Mouse (Mus musculus) kidney, adult 2 months (tissue): ENCODE measurements around the gene Hes3. TPM values are rescaled to one million over a fixed set of nuclear protein-coding genes. Genes with fewer than 3 reads are reported as not detected.

ENCODE experiments used
- DNase-seq: peaks from one replicate; pipeline ENCODE4 v3.0.0; 2021
- H3K27ac ChIP-seq: fragments of 200-500 bp; 2 replicates; pipeline ENCODE4 v1.5.1; 2012; ENCODE audit warnings: low read depth, low read length, control low read depth, inconsistent platforms; ENCODE audit not compliant: insufficient read depth
- H3K27me3 ChIP-seq: fragments of 200-500 bp; replicated peaks from 2 replicates; pipeline ENCODE4 v1.6.1; 2012; ENCODE audit warnings: mild to moderate bottlenecking, moderate library complexity, low read length, inconsistent platforms; ENCODE audit not compliant: control insufficient read depth, insufficient read depth
- H3K36me3 ChIP-seq: fragments of 200-500 bp; 2 replicates; pipeline ENCODE4 v1.6.1; 2012; ENCODE audit warnings: mild to moderate bottlenecking, moderate library complexity, low read length, inconsistent platforms; ENCODE audit not compliant: control insufficient read depth, insufficient read depth
- H3K4me1 ChIP-seq: fragments of 200-500 bp; 2 replicates; pipeline ENCODE4 v1.6.1; 2011; ENCODE audit warnings: low read length; ENCODE audit not compliant: control insufficient read depth, insufficient read depth
- H3K4me3 ChIP-seq: fragments of 200-500 bp; 2 replicates; pipeline ENCODE4 v1.5.1; 2011; ENCODE audit warnings: mild to moderate bottlenecking, low read depth, low read length, control low read depth; ENCODE audit not compliant: insufficient read depth
- CTCF ChIP-seq: fragments of 200-500 bp; conservative IDR thresholded peaks from 2 replicates; pipeline ENCODE4 v1.5.1; 2011; ENCODE audit warnings: low read depth, mild to moderate bottlenecking, control low read depth, low read length, moderate library complexity, mixed read lengths; ENCODE audit not compliant: insufficient read depth, insufficient read length
- POLR2A ChIP-seq: fragments of 200-500 bp; IDR thresholded peaks from one replicate; pipeline ENCODE4 v1.6.1; 2011; ENCODE audit warnings: low read depth, low read length, control low read depth
- WGBS: fragments of 180-500 bp; shearing (Covaris S2); methylation state at CpG from one replicate; pipeline ENCODE4 v1.1.7; 2018; 5-methylcytosine and 5-hydroxymethylcytosine counted together
- polyA plus RNA-seq: library from polyadenylated mRNA; depleted of rRNA; stranded (reverse); fragments of >200 nt; gene quantifications from 2 replicates; pipeline ENCODE4 v1.2.3, GENCODE M21; 2012

The Hes3 gene
- polyA plus RNA-seq, 1 experiment, result not detected

DNA sequence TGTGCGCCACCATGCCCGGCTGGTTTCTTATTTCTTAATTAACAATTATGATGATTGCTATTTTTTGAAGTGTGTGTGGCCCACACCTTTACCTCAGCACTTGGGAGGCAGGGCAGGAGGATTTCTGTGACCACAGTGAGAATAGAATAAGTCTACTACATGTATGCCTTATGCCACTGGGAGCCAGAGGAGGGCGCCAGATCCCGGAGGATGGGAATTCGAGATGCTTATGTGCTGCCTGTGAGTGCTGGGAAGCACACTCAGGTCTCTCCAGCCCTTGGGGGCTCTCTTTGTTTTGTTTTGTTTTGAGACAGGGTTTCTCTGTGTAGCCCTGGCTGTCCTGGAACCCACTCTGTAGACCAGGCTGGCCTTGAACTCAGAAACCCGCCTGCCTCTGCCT is 37.2 kb upstream of the Hes3 start:
- Histone ChIP-seq H3K27ac (no peak overlapping the region), H3K27me3 (no peaks in the 10 kb centered on the region), H3K36me3 (no peaks in the 10 kb centered on the region; the same call in 1 of the 2 replicates), H3K4me1 (peaks cover 13% of the 10 kb centered on the region), H3K4me3 (no peak overlapping the region)
- peak; percentile 30 for DNase-seq
- WGBS, result 74% methylated on average over 6 of the region's 6 CpGs
- TF ChIP-seq POLR2A, result no peak
- peak; percentile 46 for TF ChIP-seq CTCF

DNA sequence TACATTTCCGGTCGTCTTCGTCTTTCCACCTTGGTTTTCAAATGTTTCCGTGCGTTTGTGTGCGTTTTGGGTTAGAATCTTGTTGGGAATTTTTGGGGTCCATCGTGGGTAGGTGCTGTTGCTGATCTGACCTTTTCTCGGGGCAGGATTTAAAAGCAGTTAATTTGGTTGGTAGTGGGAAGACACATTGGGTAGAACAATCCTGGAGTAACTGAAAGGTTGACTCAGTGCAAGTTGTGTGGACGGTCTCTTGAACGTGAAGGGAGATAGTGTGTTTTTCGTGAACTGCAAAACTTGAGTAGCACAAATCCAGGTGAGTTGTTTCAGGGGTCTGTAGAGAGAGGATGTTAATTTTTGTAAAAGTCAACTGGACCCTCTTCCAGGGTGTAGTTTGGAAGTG is 35.1 kb upstream of the Hes3 start:
- Histone ChIP-seq H3K36me3 (no peaks in the 10 kb centered on the region; the same call in 1 of the 2 replicates), H3K27ac (no peak overlapping the region), H3K27me3 (no peaks in the 10 kb centered on the region), H3K4me1 (peaks cover 13% of the 10 kb centered on the region), H3K4me3 (peak overlapping the region; percentile 80)
- DNase-seq, result no peak
- TF ChIP-seq POLR2A (no peak), CTCF (no peak)
- 3% methylated on average over 11 of the region's 11 CpGs for WGBS

DNA sequence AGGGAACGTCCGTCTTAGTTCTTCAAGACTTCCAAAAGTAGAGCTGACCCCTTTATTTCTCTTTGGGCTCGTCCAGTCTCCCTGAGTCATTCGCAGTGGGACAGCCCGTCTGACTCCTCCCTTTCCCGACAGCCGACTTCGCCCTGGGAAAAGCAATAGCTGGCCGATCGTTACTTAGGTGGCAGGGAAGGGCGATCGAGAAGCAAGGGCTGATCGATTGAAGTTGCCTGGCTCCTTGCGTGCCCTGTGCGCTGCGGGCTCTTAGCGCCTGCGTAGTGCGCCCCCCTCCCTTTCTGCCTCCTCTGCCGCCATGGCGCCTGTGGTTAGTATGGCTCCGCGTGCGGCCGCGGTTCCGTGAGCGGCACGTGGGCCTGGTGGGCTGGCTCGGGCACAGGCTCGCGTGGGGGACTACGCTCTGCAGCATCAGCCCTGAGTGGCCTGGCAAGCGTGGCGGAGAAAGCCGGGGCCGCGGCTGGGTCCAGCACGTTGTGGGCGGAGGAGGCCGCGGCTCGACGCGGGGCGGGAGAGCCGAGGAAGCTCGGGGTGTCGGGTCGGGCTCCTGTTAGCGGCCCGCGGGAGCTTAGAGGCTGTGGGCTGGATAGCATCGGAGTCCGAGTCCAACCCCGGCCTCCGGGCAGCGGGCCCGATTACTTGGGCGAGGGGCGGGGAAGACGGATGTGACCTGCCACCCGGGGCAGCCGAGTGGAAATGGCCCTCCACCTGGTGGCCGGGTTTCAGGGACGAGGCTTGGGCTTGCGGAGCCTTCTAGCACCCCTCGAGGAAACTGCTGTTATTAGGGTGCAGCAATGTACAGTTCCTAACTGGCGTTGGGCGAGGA is 34.3 kb upstream of the Hes3 start, which contains the start of gene Rpl22:
Gene Rpl22 (plus strand): TSS at position 169 of the 838 bp plus-strand sequence.
- Histone ChIP-seq H3K36me3 (no peaks in the 10 kb centered on the region; the same call in 1 of the 2 replicates), H3K27ac (peak within 1 kb of the TSS; percentile 59), H3K4me3 (peak within 1 kb of the TSS; percentile 80), H3K4me1 (peaks cover 13% of the 10 kb centered on the region), H3K27me3 (no peaks in the 10 kb centered on the region)
- DNase-seq, result peak; percentile 98
- TF ChIP-seq CTCF (0 out of 2 replicates have a peak, but pooled peaks have one; percentile 24), POLR2A (no peak)
- under 1% methylated on average over 70 of the region's 70 CpGs for WGBS

DNA sequence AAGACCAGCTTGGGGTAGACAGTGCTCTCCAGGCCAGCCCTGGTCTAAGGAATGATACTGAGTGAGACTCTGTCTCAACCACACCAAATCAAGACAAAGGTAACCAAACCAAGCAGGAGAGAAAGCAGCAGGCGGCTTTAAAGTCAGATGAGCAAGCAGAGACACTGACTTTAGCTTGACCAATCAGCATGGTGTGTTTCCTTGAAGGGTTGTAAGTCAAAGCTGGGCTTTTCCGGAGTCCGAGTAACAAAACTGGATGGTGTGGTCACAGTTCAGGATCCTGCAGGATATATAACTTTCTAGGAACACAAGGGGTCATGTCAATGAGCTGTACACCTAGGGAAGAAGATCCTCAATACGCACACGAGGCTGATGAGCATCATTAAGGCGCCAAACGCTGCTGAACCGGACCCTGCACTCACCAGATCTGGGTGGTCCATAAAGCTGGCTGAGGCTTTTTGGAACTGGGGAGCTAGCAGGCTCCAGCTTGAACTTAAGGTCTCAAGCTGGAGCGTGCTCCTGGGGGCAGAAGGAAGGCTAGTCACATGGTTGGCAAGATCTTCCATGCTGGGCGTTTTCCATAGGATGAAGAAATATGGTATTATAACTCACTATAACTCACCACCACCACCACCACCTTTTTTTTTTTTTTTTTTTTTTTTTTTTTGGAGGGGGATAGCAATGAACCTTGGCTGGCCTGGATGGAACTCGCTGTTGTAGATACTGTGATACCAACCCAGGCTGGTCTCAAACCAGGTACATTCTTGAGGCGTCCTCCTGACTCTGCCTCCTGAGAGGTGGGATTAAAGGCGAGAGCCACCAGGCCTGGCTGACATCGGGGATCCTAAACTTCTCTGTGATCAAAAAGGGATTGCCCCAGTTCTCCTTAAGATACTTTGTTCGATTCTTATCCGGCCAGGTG is 33.4 kb upstream of the Hes3 start:
- WGBS, result 45% methylated on average over 16 of the region's 16 CpGs
- H3K27ac ChIP-seq, result peak overlapping the region; percentile 59
- no peak for DNase-seq
- H3K4me1 ChIP-seq, result peaks cover 13% of the 10 kb centered on the region
- H3K36me3 ChIP-seq, result no peaks in the 10 kb centered on the region; the same call in 1 of the 2 replicates
- TF ChIP-seq POLR2A, result no peak
- TF ChIP-seq CTCF, result no peak
- H3K27me3 ChIP-seq, result no peaks in the 10 kb centered on the region
- peak overlapping the region; percentile 53 for H3K4me3 ChIP-seq

DNA sequence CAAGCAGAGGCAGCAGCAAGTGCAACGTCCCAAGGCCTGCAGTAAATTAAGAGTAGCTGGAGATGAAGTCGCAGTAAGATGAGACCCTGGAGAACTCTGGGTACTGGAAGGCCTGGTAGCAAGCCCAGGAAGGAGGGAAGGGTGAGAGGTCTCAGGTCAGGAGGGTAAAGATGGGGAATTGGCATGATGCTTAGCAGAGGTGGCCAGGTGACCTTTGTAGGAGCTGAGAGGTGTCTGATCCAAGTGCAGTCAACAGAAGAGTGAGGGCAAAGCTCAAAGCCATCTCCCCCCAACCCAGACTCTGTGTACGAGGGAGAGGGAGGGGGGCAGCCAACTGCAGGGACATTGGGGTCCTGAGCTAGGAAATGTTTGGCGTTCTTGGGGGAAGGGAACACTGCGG is 30.0 kb upstream of the Hes3 start:
- Histone ChIP-seq H3K27me3 (no peaks in the 10 kb centered on the region), H3K36me3 (no peaks in the 10 kb centered on the region), H3K4me1 (peaks cover 8% of the 10 kb centered on the region), H3K27ac (no peak overlapping the region), H3K4me3 (no peak overlapping the region)
- no peak for TF ChIP-seq CTCF
- WGBS, result 47% methylated on average over 5 of the region's 5 CpGs
- DNase-seq, result peak; percentile 70

DNA sequence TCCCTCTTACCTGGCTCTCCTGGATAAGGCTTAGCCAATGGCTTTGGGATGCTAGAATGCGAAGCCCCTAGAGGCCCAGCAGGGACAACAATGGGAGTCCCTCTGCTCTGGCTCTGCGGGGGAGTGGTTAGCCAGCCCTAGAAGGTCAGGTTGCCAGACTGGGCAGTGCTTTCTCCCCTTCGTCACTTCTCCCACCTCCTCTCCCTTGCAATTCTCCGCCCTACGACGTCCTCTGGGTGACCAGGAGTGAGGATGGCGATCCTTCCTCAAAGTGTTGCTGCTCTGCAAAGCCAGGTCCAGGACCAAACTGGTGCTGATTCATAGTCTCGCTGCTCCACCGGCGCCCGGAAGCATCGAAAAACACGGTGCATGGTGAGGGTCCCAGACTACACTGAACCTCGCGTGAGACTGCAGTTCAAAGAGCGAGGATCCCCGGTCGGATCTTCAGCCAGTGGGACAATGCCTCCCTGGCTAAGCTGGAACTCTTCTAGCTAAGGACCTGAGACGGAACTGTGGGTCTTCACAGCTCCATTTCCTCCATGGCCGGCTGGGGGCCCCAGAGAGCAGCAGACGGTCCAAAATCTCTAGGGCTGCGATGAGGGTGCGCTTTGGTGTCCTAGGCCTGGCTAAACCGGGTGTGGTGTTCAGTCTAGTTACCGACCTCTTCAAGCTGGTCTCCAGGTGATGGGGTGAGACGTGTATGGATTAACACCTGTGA is 27.2 kb upstream of the Hes3 start, which contains the start of gene Rnf207:
Gene Rnf207 (minus strand): TSS at position 477 of the 718 bp plus-strand sequence.
- no peak for TF ChIP-seq POLR2A
- TF ChIP-seq CTCF, result peak; percentile 56
- H3K4me1 ChIP-seq, result peaks cover 2% of the 10 kb centered on the region
- peak; percentile 68 for DNase-seq
- H3K4me3 ChIP-seq, result peak within 1 kb of the TSS; percentile 26; the same call in 1 of the 2 replicates
- no peak within 1 kb of the TSS for H3K27ac ChIP-seq
- H3K27me3 ChIP-seq, result no peaks in the 10 kb centered on the region
- WGBS, result 6% methylated on average over 26 of the region's 26 CpGs
- no peaks in the 10 kb centered on the region for H3K36me3 ChIP-seq
